Mouse (Mus musculus) hematopoietic stem cell, adult 5-6 weeks (primary cell): ENCODE data around the gene Grid1. TPM values are rescaled to one million over a fixed set of nuclear protein-coding genes. Genes with fewer than 3 reads are reported as not detected.

Experiments used
- ATAC-seq, 2 experiments: fragments of 125-278 bp in 1 of 2; replicated peaks in 1 of 2; 2 replicates each; pipeline ENCODE4 v1.8.0; 2016 to 2017; ENCODE audit warnings: inconsistent platforms in 2 of 2, mild to moderate bottlenecking in 2 of 2, moderate number of reproducible peaks in 2 of 2, low read depth in 1 of 2, moderate TSS enrichment in 1 of 2; ENCODE audit not compliant: low FRiP score in 2 of 2, poor library complexity in 2 of 2, severe bottlenecking in 2 of 2, insufficient read depth in 1 of 2, low TSS enrichment in 1 of 2
- total RNA-seq: library from RNA; stranded (forward); fragments of 172-1452, 232-1000 nt; gene quantifications from 2 replicates; pipeline ENCODE4 v1.2.3, GENCODE M21; 2017

Grid1 gene
- total RNA-seq, 1 experiment from 2014 or later, result not detected

DNA sequence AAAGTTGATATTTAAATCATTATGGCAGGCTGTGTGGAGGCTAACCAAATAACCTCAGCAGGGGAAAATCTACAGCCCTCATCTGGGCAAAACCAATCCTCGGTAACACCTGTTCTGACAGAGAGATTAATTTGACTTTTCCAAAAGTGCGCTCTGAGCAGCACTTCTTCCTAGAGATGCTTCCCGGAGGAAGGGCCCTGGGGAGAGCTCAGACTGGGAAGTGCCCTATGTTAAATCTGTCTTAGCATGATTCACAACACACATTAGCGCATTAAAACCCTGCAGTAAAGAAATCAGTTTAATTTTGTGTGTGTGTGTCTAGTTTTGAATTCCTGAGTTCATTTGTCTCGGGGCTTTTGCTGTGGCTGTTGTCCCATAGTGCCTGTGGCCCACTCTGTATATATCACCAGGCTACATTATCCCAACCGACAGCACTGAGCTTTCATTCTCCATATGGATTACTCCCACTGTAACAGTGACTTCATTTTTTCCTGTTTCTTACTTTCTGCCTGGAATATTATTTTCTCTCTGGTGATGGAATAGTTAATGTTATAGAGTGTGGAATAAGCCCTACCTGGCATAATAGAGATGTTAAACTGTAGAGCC is 536.7 kb downstream of the Grid1 start:
- ATAC-seq, result no peak

DNA sequence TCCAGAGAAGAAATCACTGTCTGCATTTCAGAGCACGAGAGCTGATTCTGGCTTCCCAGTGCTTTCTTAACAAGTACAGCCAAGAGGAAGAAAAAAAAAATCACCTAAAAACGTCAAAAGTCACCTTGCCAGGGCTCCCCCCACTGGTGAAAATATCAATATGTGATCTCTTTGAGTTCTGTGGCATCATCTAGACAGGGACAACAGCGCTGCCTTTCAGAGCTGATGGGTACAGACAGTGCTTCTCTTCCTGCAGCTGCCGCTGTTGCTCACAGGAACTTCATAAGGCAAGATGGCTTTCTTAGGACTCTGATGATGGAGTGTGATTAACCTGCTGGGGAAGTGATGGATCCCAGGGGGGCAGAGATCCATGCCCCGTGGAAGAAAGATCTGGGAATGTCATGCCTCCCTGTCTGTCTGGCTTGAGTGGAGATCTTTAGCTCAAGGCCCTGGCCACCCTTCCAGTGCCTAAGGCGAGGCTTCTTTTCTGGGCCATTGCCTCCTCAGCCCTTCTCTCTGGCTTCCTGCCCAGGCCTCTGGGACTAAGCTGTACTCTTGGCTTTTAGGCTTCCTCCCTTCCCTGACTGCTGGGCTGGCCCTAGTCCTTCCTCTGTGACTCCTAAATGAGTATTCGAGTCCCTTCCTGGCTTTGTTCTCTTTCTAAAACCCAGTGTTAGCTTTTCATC is 538.4 kb downstream of the Grid1 start:
- no peak for ATAC-seq

DNA sequence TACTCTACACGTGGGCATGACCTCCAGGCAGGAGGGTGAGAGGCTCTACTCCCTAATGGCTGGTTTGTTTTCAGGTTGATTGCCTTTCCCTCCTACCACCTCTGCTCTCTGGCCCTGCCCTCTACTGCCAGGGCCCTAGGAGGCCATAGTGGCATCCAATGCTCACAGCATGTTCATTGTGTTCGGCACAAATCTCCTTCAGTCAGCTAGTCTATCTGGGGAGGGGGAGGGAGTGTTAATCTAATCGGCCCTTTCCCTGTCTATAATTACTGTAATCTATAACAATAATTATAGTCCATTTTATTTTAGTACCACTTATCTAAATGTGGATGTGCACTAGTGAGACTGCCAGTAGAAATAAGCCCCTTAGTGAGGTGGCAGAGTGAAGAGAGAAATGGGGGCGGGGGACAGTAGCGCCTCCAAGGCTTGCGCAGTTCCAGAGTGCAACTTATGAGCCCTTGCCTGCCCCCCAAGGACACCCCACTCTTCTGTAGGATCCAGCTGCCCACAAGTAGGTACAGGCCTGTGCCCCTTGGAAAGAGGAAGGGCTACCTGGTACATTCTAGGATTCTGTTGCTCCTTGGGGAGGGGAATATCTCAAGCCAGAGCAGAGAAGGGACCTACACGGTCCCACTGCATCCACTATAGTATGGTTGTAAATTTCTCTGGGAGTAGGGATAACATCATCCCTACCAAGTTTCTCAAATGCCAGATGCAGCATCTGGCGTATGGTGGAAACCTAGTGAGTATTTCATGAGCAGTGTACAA is 545.5 kb downstream of the Grid1 start:
- no peak for ATAC-seq

DNA sequence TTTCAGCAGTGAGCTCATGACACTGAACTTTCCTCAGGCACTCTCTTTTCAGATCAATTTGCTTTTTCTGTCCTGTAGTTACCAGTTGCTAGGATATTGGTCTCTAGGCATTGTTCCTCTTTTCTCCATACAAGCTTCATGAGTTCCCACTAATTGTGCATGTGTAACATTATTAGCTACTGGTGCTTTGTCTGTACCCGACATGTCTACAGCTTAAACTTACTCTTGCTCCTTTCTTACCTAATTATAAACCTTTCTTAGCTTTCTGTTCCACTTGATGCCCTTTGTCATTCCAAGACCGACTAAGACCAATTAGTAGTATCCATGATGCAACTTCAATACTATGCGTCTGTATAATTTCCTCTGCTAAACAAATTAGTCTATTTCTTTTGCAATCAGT is 554.5 kb downstream of the Grid1 start:
- no peak for ATAC-seq

DNA sequence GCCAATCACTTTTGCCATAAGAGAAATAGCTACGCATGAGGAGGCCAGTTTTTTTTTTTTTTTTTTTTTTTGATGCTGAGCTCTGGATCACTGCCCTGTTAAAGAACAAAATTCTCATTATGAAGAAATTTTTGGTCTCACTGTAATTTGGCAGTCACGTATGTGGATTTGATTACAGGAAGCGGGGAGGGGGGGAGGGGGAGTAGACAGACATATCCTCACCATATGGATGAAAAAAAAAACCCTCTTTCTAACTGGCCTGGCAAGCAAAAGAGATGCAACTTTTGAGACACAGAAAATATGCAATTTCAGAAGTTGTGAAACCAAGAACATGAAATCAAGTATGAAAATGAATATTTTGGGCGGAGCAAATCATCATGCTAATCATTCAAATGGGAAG is 573.7 kb downstream of the Grid1 start:
- no peak for ATAC-seq

DNA sequence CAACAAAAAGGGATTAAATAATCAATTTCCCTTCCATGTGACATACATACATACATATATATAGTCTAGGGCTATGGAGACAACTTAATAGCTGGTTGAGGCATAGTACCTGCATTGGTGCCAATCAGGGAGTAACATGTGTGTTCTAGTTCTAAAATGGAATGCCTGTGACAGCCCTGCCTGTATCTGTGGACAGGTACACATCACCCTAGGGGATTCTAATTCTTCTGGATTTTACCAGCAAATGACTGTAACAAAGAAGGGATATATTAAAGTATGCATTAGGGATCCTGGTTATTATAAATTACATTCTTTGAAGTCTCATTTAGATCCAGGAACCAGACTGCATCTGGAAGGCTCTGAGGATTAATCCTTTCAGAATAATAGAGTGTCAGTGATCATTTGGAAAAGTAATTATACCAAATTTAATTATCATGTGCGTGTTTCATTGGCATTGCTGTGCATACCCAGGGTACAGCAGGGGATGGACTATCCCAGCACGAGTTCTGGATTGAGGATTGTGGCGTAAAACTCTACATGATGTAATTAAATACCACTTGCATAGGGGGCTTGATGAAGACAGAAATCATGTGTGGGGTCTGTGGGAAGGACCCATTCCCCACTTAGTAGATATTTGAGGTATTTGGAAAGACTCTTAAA is 584.5 kb downstream of the Grid1 start:
- ATAC-seq, result no peak

DNA sequence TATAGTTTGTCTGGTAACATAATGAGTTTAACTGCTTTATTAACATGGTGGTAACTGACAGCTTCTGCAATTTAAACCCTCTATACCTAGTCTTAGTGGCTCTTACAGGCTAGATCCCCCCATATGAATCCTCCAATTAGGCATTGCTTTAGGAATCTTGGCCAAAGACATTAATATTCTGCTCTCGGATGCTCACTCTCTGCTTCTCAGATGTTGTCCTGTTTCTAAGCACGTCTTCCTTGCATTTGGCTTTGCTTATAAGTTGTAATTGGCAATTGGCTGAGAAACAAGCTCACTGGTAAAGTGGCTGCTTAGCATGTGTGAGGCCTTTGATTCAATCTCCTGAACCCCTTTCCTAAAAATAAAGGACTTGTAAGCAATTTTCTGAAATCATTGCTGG is 610.4 kb downstream of the Grid1 start:
- ATAC-seq, result no peak

DNA sequence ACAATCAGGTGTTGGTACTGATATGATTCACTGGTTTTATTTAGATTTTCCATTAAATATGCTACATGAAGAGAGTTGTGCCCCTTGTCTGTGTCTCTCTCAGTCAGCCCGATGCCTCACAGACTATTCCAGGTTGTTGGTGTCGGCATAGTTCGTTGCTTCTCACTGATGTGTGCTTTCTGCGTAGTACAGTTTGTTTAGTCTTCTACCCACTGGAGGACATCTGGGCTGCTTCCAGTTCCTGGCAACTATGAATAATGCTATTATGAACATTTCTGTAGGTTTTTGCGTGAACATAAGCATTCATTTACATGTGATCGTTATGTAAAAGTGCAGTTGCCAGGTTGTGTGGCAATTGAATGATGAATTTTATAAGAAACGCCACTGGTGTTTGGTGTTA is 633.8 kb downstream of the Grid1 start:
- no peak for ATAC-seq

DNA sequence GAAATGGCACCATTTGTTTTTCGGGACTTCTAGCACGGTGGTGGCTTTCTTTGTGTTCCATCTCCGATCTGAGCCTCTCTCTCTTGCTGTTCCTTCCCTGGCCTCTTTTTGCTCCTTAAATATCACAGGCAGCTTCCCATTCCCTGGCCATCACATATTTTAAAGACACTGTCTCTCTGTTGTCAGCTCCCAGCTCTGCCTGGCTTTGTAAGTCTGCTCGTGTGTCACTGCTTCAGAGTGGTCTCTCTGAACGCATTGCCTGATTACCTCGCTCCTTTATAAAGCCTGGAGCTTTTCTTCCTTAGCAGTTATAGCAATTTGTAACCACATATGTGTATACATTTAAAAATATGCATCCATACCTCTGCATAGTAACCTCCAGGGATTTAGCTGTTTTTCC is 648.3 kb downstream of the Grid1 start:
- ATAC-seq, result no peak

DNA sequence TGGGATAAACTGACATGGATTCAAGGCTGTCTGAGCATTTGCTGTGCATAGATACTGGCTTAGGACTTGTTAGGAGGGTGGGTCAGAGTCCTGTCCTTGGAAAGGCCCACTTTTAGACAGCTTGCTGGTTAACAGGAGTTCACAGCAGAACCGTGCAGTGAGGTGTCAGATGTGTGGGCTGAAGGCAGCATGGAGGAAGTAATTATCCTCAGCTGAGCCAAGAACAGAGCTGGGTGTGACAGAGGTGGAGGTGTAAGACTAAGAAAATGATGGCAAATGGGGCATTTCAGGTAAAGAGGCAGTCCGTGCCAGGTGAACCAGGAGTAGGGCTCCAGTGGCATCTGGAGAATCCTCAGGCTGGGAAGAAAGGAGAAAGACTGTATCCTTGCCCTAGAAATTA is 666.1 kb downstream of the Grid1 start:
- no peak for ATAC-seq

DNA sequence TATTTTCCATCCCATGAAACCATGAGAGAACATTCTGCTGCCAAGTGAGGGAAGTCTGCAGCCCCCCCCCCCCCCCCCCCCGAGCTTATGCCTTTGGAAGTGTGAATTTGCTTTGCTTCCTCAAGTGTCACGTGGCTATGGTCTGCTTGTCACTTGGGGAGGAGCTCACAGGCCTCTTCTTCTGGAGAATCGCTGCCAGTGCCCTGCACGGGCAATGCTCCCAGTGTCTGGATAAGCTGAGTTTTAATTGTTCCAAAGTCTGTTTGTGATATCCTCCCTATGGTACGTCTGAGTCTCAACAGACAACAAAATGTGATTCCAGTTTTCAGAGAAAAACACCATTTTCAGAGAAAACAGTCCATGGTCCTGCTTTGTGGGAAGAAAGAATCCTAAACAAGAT is 682.4 kb downstream of the Grid1 start:
- no peak for ATAC-seq

DNA sequence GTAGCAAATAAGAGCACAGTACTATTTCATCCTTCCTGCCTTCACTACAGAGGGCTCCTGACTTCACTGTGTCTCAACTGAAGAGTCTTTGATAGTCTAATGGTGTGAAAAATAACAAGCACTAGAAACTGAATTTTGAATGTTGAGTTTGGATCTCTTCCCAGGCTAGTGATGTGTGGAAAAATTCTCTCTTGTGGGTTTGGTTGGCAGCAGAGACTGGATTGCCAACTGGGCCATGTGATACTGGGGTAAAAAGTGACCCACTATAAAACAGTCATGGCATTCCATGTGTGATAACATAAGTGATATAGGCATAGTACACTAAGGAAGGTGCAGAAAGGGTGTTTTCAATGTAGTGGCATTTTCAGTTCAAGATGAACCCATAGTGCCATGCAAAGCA is 699.5 kb downstream of the Grid1 start:
- ATAC-seq, result no peak

DNA sequence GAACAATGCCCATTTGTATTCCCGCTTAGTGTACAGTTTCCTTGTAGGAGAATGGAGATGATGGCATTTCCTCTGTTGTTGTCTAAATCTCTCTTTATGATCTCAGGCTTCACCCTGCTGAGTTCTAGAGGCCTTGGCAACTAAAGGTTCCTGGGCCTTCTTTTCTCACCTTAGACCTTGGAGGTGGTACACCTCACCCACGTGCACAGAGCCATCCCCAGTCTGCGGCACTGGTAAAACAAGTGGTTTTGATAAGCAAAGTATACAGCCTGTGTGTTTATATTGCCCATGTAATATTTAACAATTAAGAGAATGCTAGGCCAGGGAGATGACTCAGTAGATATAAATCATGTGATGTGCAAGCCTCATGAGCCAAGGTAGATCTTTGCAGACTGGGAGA is 718.9 kb downstream of the Grid1 start:
- no peak for ATAC-seq

DNA sequence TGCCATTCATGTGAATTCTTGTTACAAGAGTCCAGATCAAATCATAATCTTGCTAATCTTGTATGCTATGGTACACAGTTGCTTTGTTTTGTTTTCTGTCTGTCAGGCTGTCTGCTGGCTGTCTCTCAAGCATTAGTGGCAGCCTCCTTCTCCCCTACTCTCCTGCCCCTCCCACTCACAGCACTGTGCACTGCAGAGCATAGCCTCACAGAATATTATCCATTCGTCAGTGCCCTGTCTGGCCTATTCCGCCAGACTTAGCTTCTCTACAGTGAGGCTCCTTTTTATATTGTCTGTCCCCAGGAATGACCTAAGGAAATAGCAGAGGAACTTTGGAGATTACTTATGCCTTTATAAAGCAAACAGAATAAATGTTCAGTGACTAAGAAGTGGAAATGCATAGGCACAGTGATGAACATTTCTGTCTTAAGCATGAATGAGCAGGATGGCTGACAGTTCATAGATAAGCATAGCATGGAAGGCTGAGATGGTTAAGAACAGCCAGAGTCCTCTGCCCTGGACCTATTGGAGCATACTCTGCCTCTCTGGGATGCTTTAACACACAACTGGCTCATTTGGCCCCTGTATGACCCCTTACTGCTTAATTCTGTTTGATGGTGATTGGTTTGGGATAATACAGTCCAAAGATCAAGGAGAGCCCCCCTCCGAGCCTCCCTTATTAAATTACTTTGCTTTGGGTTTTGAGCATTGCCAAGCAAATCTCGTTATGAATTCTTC is 721.5 kb downstream of the Grid1 start:
- ATAC-seq, result no peak

DNA sequence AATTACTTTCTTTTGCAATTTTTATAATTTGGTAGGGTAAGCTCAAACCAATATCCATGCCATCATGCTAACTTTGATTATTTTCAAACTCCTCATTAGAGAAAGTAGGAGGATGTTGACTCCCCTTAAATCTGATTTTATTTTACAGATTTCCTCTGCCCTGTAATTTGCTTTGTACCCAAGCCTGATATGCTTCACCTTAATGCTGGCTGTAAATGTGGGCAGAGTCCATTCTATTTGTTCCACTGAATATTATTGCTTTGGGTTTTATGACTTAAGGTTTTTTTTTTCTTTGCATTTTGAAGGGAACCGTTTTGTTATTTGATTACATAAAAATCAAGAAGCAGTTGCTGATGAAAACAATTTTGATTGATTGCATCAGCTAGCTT is 722.1 kb downstream of the Grid1 start:
- ATAC-seq, result no peak

DNA sequence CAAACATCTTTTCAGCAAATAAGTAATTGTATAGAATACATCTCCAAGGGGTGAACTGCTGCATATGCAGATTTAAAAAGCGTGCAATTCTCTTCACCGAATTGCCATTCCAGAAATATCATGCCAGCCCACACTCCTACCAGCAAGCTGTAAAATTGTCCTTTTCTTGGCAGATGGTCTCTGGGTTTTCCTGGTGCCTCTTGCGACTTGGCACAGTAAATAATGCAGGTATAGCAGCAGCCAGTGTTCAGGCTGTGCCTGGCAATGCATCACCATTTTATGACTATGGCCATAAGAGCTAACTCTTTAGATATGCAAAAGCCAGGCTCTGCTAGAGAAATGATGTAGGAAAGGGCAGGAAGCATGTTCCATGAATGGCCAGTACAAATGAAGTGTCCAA is 734.4 kb downstream of the Grid1 start:
- no peak for ATAC-seq

DNA sequence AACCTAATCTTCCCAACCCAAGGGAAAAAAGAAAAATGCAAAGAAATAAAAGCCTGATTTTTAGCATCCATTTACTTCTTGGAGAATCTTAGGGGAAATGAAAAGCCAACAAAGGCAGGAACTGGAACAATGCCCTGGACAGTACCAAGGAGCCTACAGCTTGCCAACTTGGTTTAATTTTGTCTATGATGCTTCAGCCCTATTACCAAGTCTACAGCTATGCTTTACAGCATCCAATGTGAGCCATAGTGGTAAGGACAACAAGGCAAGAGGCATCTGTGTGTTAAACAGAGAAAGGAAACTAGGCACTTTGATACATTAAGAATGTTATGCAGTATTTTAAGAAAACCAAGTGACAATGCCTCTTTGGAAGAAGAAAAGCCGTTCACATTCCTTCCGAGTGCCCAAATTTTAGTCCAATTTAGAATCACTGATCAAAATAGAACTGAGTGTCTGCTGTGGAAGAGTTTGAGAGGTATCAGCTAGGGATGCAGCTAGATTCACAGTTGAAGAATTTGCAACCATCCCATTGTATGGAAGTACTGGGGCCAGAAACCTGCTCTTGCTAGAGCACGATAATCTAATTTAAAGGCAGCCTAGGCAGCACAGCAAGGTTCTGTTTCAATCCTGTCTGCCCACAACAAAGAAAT is 741.5 kb downstream of the Grid1 start:
- ATAC-seq, result no peak
